Mouse (Mus musculus) heart, embryonic 15.5 days (tissue): ENCODE measurements at regions not wholly inside any gene's neighbourhood (a gene's known extent, or its start where the extent isn't known, plus 50 kb on each side); places are given as distances from the start of the nearest gene placed in this dataset.

ENCODE experiments used
- ATAC-seq: fragments of 200-750 bp; cut with Nextera tagmentation; replicated peaks from 2 replicates; pipeline ENCODE4 v1.8.0; 2017; ENCODE audit warnings: low read depth, moderate TSS enrichment; ENCODE audit not compliant: insufficient number of reproducible peaks, insufficient read depth, low FRiP score
- H3K27ac ChIP-seq: fragments of 300-500 bp; sonication (generic); 2 replicates; pipeline ENCODE4 v1.5.1; 2015; ENCODE audit warnings: mild to moderate bottlenecking, inconsistent platforms
- H3K27me3 ChIP-seq: fragments of 300-500 bp; sonication (generic); 2 replicates; pipeline ENCODE4 v1.6.1; 2015; ENCODE audit warnings: inconsistent platforms
- H3K36me3 ChIP-seq: fragments of 300-500 bp; sonication (generic); 2 replicates; pipeline ENCODE4 v1.6.1; 2015; ENCODE audit warnings: mild to moderate bottlenecking, inconsistent platforms
- H3K4me1 ChIP-seq: fragments of 300-500 bp; sonication (generic); replicated peaks from 2 replicates; pipeline ENCODE4 v1.6.1; 2015; ENCODE audit warnings: inconsistent platforms
- H3K4me2 ChIP-seq: fragments of 300-500 bp; sonication (generic); 2 replicates; pipeline ENCODE4 v1.6.1; 2015; ENCODE audit warnings: inconsistent platforms, mild to moderate bottlenecking, moderate library complexity
- H3K4me3 ChIP-seq: fragments of 300-500 bp; sonication (generic); 2 replicates; pipeline ENCODE4 v1.5.1; 2015; ENCODE audit warnings: mild to moderate bottlenecking, inconsistent platforms
- H3K9ac ChIP-seq: fragments of 300-500 bp; sonication (generic); 2 replicates; pipeline ENCODE4 v1.6.1; 2015; ENCODE audit warnings: mild to moderate bottlenecking, inconsistent platforms
- H3K9me3 ChIP-seq: fragments of 300-500 bp; sonication (generic); replicated peaks from 2 replicates; pipeline ENCODE4 v1.6.1; 2016; ENCODE audit warnings: inconsistent platforms
- WGBS: fragments of 180-500 bp; shearing (Covaris S2); methylation state at CpG from one replicate; pipeline ENCODE4 v1.1.7; 2015; ENCODE audit warnings: mixed read lengths; 5-methylcytosine and 5-hydroxymethylcytosine counted together

DNA sequence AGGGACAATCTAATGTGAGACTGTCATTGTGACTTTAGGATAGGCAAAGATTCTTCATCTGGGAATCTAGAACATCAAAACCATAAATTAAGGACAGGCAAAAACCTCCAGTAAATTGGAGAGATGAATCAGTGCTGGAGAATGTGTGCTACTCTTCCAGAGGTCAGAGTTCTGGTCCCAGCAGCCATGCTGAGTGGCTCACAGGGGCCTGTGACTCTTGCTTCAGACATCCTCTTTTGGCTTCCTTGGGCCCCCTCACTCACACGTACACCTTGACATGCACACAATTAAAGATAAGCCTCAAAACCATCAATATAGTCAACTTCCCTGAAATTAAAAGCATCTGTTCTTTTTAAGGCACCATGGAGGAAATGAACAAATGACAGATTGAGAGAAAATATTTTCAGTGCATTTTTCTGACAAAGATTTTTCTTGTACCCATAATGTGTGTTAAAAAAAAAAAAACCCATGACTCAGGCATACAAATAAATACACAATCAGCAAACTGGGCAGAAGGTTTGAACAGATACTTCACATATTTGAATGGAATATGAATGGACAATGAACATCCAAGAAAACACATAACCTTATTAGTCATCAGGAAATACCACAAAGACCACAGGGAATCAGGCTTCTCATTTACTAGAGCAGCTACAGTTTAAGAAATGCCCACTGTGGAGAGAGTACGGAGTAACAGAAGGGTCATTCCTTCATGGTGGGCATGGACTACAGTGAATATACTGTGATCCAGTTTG is 108.5 kb upstream of the Fstl4 start:
- no peak overlapping the region for H3K4me2 ChIP-seq
- WGBS: 47% methylated on average over 2 of the region's 2 CpGs
- no peaks in the 10 kb centered on the region for H3K36me3 ChIP-seq
- no peak overlapping the region for H3K9ac ChIP-seq
- no peaks in the 10 kb centered on the region for H3K9me3 ChIP-seq
- H3K27ac ChIP-seq: no peak overlapping the region
- H3K4me1 ChIP-seq: no peaks in the 10 kb centered on the region
- ATAC-seq: no peak
- no peaks in the 10 kb centered on the region for H3K27me3 ChIP-seq
- H3K4me3 ChIP-seq: no peak overlapping the region

DNA sequence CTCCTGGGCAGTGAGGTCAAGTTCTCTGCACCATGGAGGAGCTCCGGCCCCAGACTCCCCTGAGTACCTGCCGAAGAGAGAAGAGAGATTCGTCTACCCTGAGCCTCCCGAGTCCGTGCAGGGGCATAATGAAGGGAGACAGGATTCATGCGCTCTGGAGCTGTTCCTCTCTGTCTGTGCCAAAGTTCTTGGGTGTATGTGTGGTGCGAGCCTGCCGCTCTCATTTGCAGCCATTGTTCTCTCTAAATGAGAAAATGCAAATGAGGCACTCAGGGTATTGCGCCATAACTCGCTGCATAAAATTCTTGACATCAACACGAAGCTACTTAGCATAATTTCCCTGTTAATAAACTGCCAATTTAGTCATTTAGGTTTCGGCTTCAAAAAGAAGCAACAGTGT is 103.2 kb upstream of the Fstl4 start:
- ATAC-seq: no peak
- no peaks in the 10 kb centered on the region for H3K27me3 ChIP-seq
- no peak overlapping the region for H3K4me2 ChIP-seq
- H3K4me1 ChIP-seq: no peaks in the 10 kb centered on the region
- H3K4me3 ChIP-seq: no peak overlapping the region
- H3K27ac ChIP-seq: no peak overlapping the region
- no peak overlapping the region for H3K9ac ChIP-seq
- WGBS: 85% methylated on average over 12 of the region's 12 CpGs
- no peaks in the 10 kb centered on the region for H3K36me3 ChIP-seq
- H3K9me3 ChIP-seq: no peaks in the 10 kb centered on the region

DNA sequence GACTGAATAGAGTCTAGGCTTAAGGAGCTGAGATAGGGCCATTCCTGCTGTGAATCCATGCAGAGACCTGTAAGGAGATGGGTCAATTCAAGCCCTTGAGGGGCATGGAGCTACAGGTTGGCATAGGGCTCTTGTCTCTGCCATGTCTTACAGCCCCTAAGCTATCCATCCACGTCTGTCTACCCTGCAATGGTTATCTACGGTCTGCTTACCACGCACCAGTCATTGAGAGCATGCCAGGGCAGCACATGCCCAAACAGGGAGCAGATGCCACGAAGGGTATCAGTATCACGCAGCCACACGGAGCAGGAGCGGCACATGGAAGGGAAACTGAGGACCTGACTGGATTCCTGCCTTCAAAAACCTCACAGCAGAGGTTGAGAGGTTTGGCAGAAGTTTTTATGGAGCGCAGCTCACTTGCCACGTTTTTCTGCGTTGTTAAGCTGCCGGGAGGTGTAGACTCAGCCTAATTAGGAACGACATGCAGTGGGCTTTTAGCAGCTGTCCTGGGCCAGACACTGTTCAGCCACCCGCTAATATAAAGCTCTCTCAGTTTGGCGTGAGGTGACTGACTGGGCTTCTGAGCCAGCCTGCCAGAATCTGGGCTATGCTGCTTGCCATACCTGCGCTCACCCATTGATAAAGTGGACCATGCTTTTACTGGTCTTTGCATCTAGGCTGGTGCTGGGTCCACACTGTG is 102.4 kb upstream of the Fstl4 start:
- no peak overlapping the region for H3K4me3 ChIP-seq
- no peak overlapping the region for H3K4me2 ChIP-seq
- H3K27me3 ChIP-seq: no peaks in the 10 kb centered on the region
- H3K9ac ChIP-seq: no peak overlapping the region
- no peaks in the 10 kb centered on the region for H3K36me3 ChIP-seq
- H3K4me1 ChIP-seq: no peaks in the 10 kb centered on the region
- no peak overlapping the region for H3K27ac ChIP-seq
- WGBS: 77% methylated on average over 15 of the region's 15 CpGs
- ATAC-seq: no peak
- H3K9me3 ChIP-seq: no peaks in the 10 kb centered on the region

DNA sequence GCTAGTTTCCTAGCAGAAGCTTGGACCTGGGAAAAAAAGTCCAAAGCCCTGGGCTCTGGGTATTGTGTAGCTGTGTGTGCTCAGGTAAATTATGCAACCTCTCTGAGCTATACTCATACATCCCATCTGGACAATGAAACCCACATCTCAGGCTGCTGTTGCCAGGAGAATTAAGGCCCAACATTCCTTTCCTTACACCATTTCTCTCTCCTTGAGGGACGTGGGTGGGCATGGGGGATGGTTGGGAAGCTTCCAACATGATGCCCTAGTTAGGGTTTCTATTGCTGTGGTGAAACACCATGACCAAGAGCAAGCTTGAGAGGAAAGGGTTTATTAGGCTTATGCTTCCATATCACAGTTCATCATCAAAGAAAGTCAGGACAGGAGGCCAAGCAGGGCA is 99.1 kb upstream of the Fstl4 start:
- H3K27me3 ChIP-seq: no peaks in the 10 kb centered on the region
- no peak overlapping the region for H3K4me3 ChIP-seq
- WGBS: 60% methylated on average over 1 of the region's 1 CpGs
- H3K9me3 ChIP-seq: 0 out of 2 replicates have a peak, but pooled peaks cover 5% of the 10 kb centered on the region
- ATAC-seq: no peak
- H3K36me3 ChIP-seq: no peaks in the 10 kb centered on the region
- H3K27ac ChIP-seq: no peak overlapping the region
- H3K4me2 ChIP-seq: no peak overlapping the region
- H3K4me1 ChIP-seq: no peaks in the 10 kb centered on the region
- H3K9ac ChIP-seq: no peak overlapping the region

DNA sequence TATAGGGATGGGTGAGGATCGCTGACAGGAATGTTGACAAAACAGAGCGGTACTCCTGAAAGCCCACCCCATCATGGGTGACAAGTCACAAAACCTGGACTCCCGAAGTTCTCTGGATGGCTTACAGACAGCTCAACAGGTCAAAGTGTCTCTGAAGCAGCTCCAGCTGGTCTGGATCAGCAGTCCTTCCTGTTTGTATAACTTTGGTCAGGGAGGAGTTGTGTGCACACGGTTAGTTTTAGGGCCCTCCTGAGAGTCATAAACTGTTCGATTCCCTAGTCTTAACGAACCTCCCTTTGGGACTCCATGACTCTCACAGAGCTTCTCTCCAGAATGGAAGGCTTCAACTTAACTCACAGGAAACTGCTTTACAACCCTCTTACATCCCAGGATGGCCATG is 89.4 kb upstream of the Fstl4 start:
- Histone ChIP-seq H3K9ac (no peak overlapping the region), H3K4me3 (no peak overlapping the region), H3K36me3 (no peaks in the 10 kb centered on the region), H3K27ac (no peak overlapping the region), H3K4me1 (no peaks in the 10 kb centered on the region), H3K27me3 (no peaks in the 10 kb centered on the region), H3K9me3 (no peaks in the 10 kb centered on the region), H3K4me2 (no peak overlapping the region)
- 54% methylated on average over 6 of the region's 6 CpGs for WGBS
- no peak for ATAC-seq

DNA sequence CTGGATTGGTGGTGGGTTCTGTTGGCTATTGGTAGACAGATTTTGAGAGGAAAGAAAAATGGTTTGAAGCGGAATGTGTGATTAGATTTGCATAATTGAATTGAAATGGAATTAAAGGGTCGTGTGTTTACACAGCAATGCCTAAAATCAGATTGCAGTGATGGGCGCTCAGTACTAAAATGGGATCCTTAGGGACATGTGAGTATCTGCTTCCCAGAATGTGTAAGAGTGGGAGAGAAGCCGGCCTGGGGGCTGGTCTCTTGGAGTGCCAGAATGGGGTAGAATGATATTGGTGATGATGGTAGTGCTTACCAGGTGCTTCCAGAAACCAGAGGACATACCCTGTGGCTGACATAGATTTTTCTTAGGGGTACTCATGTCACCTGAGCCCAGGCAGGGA is 86.2 kb upstream of the Fstl4 start:
- no peak for ATAC-seq
- WGBS: 87% methylated on average over 4 of the region's 4 CpGs
- no peaks in the 10 kb centered on the region for H3K4me1 ChIP-seq
- H3K27ac ChIP-seq: no peak overlapping the region
- no peak overlapping the region for H3K4me3 ChIP-seq
- H3K36me3 ChIP-seq: no peaks in the 10 kb centered on the region
- no peaks in the 10 kb centered on the region for H3K9me3 ChIP-seq
- no peaks in the 10 kb centered on the region for H3K27me3 ChIP-seq
- no peak overlapping the region for H3K9ac ChIP-seq
- H3K4me2 ChIP-seq: no peak overlapping the region

DNA sequence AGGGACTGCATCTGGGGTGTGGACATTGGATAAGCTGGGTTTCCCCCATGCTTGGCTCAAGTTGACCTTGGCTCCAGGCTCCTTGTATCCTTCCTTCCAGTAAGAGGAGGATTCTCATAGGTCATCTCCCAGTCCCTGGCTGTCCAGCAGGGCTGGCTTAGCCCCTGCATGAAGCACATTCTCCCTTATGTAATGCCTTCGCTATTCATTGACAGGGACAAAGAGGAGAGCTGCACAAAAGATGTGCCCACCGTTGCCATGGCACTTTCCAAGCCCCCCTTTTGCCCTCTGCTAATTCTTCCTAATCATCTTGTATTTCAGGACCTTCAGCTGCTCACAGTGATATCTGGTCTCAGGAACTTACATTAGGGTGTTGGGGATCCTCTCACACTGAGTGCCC is 79.0 kb upstream of the Fstl4 start:
- Histone ChIP-seq H3K36me3 (no peaks in the 10 kb centered on the region), H3K27me3 (no peaks in the 10 kb centered on the region), H3K9ac (no peak overlapping the region), H3K9me3 (no peaks in the 10 kb centered on the region), H3K4me1 (no peaks in the 10 kb centered on the region), H3K4me2 (no peak overlapping the region), H3K27ac (no peak overlapping the region), H3K4me3 (no peak overlapping the region)
- ATAC-seq: no peak
- 83% methylated on average over 2 of the region's 2 CpGs for WGBS

DNA sequence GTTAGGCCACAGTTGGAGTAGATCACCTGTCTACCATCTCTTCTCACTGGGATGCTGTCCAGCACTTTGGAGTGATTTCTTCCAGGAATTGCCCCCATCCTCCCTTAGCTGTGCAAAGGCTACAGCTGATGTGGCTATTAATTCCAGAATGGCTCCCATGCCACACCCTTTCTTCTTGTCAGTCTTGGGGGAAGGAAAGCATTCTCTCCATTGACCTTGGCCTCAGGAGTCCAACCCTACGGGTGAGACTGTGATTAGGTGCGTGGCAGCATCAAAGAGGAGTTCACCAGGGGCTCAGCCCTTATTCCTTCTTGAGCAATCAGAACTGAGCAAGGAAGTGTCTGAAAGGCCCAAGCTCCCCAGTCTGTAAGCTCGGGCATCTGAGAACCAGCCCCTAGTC is 71.7 kb upstream of the Fstl4 start:
- Histone ChIP-seq H3K4me2 (no peak overlapping the region), H3K4me1 (no peaks in the 10 kb centered on the region), H3K36me3 (no peaks in the 10 kb centered on the region), H3K9ac (no peak overlapping the region), H3K4me3 (no peak overlapping the region), H3K9me3 (no peaks in the 10 kb centered on the region), H3K27me3 (no peaks in the 10 kb centered on the region), H3K27ac (no peak overlapping the region)
- no peak for ATAC-seq
- WGBS: 73% methylated on average over 3 of the region's 3 CpGs

DNA sequence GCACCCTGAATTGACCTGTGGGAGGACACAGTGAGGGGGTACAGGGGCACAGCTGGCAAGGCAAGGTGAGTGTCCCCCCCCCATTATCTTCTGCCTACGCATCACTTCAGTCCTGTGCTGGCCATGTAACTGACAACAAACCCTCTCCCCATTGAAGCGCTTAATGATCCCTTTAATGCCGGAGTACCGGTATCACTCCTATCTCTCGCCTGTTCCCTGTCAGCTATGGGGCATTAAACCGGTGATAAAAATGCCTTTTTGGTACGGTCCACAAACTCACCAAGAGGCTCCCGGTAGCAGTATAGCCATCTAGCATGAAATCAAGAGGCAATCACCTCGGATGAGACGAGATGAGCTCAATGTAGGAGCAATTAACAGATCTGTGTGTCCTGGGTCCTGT is 62.8 kb upstream of the Fstl4 start:
- no peaks in the 10 kb centered on the region for H3K9me3 ChIP-seq
- H3K4me1 ChIP-seq: no peaks in the 10 kb centered on the region
- no peaks in the 10 kb centered on the region for H3K36me3 ChIP-seq
- ATAC-seq: no peak
- no peak overlapping the region for H3K27ac ChIP-seq
- no peak overlapping the region for H3K4me2 ChIP-seq
- H3K27me3 ChIP-seq: no peaks in the 10 kb centered on the region
- no peak overlapping the region for H3K9ac ChIP-seq
- 78% methylated on average over 10 of the region's 10 CpGs for WGBS
- no peak overlapping the region for H3K4me3 ChIP-seq

DNA sequence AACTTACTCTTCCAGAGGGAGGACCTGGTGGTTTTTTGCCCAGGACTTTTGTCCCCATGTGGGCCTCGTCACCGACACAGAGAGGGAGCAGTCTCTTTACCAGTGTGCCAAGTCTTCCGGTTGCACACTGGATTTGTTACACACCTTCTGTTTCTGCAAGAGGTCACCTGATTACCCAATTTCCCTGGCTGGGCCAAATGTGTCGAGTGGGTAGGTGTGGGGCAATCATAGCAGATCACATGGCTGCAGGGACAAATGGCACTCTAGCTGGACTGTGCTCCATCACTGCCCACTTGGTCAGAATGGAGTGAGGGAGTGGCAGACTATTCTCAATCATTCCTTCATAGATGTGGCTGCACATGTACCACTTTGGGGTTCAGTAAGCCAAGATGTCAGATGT is 61.0 kb upstream of the Fstl4 start:
- H3K4me3 ChIP-seq: no peak overlapping the region
- no peak overlapping the region for H3K9ac ChIP-seq
- no peaks in the 10 kb centered on the region for H3K36me3 ChIP-seq
- no peaks in the 10 kb centered on the region for H3K27me3 ChIP-seq
- H3K9me3 ChIP-seq: no peaks in the 10 kb centered on the region
- H3K27ac ChIP-seq: no peak overlapping the region
- 85% methylated on average over 4 of the region's 4 CpGs for WGBS
- H3K4me1 ChIP-seq: no peaks in the 10 kb centered on the region
- no peak for ATAC-seq
- no peak overlapping the region for H3K4me2 ChIP-seq
